Mouse (Mus musculus) lung, adult 2 months (tissue): ENCODE measurements around the gene B3gnt6. TPM values are rescaled to one million over a fixed set of nuclear protein-coding genes. Genes with fewer than 3 reads are reported as not detected.
A peak's percentile ranks its signal among the peaks of the same experiment; 100 is the strongest.
"Not testable (repeated sequence)": the region's sequence is repeated elsewhere in the genome, so short reads cannot be mapped to it uniquely, and the experiment has no call there.

ENCODE experiments used
- DNase-seq: peaks from one replicate; pipeline ENCODE4 v3.0.0; 2022
- H3K4me1 ChIP-seq: fragments of 200-500 bp; 2 replicates; pipeline ENCODE4 v1.6.1; 2011; ENCODE audit warnings: low read length; ENCODE audit not compliant: control insufficient read depth, insufficient read depth
- H3K4me3 ChIP-seq: fragments of 200-500 bp; replicated peaks from 2 replicates; pipeline ENCODE3; 2011; ENCODE audit warnings: low read depth, mild to moderate bottlenecking, control low read depth, low read length; ENCODE audit errors: extremely low read depth
- CTCF ChIP-seq: fragments of 200-500 bp; IDR thresholded peaks from 2 replicates; pipeline ENCODE4 v1.5.1; 2011; ENCODE audit warnings: mild to moderate bottlenecking, low read length, control low read depth; ENCODE audit not compliant: insufficient read depth
- POLR2A ChIP-seq: fragments of 200-500 bp; IDR thresholded peaks from 2 replicates; pipeline ENCODE4 v1.6.1; 2011; ENCODE audit warnings: low read depth, mild to moderate bottlenecking, control low read depth, low read length, borderline replicate concordance; ENCODE audit errors: extremely low read depth
- WGBS: fragments of 180-500 bp; shearing (Covaris S2); methylation state at CpG from one replicate; pipeline ENCODE4 v1.1.7; 2018; 5-methylcytosine and 5-hydroxymethylcytosine counted together
- polyA plus RNA-seq: library from polyadenylated mRNA; depleted of rRNA; stranded (reverse); fragments of >200 nt; gene quantifications from 2 replicates; pipeline ENCODE4 v1.2.3, GENCODE M21; 2012

The B3gnt6 gene
- polyA plus RNA-seq, 1 experiment, result 1.5 TPM

GRCm38 (mm10) chr7:98191571-98192250, 7.6 kb downstream of the B3gnt6 start:
- TF ChIP-seq CTCF (peak; percentile 71), POLR2A (no peak)
- WGBS, result 64% methylated on average over 17 of the region's 17 CpGs
- Histone ChIP-seq H3K4me3 (no peak overlapping the region), H3K4me1 (peaks cover 11% of the 10 kb centered on the region)
- peak; percentile 59 for DNase-seq

- DNase-seq, result no peak
- Histone ChIP-seq H3K4me3 (no peak overlapping the region), H3K4me1 (peaks cover 11% of the 10 kb centered on the region)
- TF ChIP-seq CTCF (no peak), POLR2A (no peak)
- 73% methylated on average over 1 of the region's 1 CpGs for WGBS
Observed at GRCm38 (mm10) chr7:98190578-98190977, 8.7 kb downstream of the B3gnt6 start.

GRCm38 (mm10) chr7:98189745-98190144, 9.5 kb downstream of the B3gnt6 start:
- H3K4me1 ChIP-seq, result peaks cover 16% of the 10 kb centered on the region
- DNase-seq, result no peak
- WGBS, result 35% methylated on average over 3 of the region's 3 CpGs

DNA sequence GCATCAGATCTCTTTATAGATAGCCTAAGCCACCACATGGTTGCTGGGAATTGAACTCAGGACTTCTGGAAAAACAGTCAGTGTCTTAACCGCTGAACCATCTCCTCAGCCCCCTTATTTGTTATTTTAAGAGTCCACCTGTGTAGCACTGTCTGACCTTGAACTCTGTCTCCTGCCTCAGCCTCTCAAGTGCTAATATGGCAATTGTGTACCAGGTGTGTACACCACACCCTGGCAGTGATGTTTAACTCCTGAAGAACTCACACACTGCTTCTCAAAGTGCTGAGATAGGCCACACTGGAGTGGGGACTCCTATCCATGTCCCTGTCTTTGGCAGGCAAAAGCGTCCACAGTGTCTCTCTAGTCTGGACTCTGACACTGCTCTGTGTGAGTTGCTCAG, 10.6 kb downstream of the B3gnt6 start:
- TF ChIP-seq POLR2A (no peak), CTCF (no peak)
- 92% methylated on average over 2 of the region's 2 CpGs for WGBS
- DNase-seq, result no peak
- H3K4me1 ChIP-seq, result peaks cover 9% of the 10 kb centered on the region
- no peak overlapping the region for H3K4me3 ChIP-seq

More at GRCm38 (mm10) chr7:98189745-98190144, 9.5 kb downstream of the B3gnt6 start:
- H3K4me3 ChIP-seq, result no peak overlapping the region
- TF ChIP-seq CTCF (no peak), POLR2A (no peak; the same call in 1 of the 2 replicates)

DNA sequence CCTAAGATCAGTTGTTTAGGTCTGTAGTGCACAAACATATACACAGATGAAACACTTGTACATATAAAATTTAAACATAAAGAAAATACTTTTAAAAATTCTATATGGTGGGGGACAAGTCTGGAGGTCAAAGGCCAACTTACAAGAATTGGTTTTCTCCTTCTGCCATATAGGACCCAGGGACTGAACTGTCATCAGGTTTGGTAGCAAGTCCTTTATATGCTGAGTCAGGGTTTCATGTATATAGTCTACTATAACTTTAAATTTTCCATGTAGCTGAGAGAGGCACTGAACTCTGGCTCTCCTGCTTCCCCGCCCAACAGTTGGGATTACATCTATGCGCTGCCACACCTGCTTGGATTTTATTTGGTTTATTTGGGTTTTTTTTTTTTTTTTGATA, 11.0 kb downstream of the B3gnt6 start:
- no peak for TF ChIP-seq CTCF
- TF ChIP-seq POLR2A, result no peak
- peaks cover 5% of the 10 kb centered on the region for H3K4me1 ChIP-seq
- 92% methylated on average over 2 of the region's 2 CpGs for WGBS
- no peak for DNase-seq
- no peak overlapping the region for H3K4me3 ChIP-seq

- 82% methylated on average over 3 of the region's 3 CpGs for WGBS
- DNase-seq, H3K4me1 ChIP-seq, H3K4me3 ChIP-seq: not testable (repeated sequence)
Observed at GRCm38 (mm10) chr7:98187332-98187731, 11.9 kb downstream of the B3gnt6 start.

DNA sequence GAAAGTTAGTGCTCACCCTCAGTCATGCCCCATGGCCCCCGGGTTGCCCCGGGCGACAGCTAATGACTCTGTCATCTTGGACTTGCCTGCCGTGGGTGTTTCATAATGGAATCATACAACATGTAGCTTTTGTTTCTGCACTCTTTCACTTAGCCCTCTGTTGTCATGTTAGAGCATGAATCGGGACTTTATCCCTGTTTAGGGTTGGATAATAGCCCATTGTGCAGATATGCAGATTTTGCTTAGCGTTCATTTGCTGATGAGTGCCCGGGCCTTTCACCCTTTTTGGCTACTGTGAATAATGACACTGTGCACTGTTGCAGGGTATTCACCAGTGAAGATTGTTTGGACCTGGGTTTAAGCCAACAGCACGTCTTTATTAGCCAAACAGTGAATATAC, 12.6 kb downstream of the B3gnt6 start:
- TF ChIP-seq CTCF (no peak), POLR2A (no peak)
- no peak for DNase-seq
- peaks cover 5% of the 10 kb centered on the region for H3K4me1 ChIP-seq
- no peak overlapping the region for H3K4me3 ChIP-seq
- 76% methylated on average over 8 of the region's 8 CpGs for WGBS

DNA sequence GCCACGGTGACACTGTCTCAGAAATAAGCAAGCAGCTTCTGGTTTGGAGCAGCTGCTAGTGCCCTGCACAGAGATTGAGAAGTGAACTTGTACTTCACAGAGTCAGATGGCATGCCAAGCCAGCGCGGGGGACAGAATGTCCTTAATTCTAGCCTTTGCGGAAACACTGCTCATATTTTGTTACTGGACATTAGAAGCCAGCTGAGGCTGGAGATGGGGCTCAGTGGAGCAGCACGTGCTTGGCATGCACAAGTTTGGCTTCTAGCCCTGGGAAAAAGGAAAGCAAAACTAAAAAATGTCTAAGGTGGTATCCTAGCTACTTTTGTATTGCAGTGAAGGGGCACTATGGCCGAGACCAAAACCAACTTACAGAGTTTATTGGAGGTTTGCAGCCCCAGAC, 14.0 kb downstream of the B3gnt6 start:
- TF ChIP-seq POLR2A (no peak), CTCF (no peak)

DNA sequence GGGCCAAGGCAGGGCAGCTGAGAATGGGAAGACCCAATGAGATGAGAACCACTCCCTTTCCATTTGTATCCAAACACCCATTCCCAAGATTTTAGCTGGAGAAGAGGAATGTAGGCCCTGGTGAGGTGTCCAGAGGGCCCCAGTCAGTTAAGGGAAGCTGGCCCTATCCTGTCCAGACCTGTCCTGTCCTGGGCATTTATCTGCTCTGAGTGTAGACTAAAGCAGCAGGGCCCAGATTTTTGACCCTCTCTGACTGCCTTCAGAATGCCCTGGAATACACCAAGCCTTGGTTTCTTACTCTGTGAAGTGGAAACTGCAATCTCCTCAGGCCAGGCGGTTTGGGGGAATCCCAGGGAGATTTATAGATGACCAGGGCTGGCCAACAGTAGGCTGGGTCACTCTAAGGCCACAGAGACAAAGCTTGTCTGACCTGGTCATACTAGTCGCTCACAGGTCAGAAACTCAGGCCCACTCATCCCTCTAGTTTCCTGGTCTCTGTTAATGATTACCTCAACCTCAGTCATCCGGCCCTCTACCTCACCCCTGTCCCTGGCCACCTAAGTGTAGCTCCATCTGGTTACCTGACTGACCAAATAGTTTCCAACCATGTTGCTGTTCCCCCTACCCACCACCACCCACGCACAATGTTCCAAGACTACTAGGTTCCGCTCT, 20.6 kb downstream of the B3gnt6 start:
- no peak for DNase-seq
- 78% methylated on average over 5 of the region's 5 CpGs for WGBS
- TF ChIP-seq CTCF, result no peak
- no peak for TF ChIP-seq POLR2A
- Histone ChIP-seq H3K4me1 (peaks cover 8% of the 10 kb centered on the region), H3K4me3 (peak overlapping the region; percentile 88)

More for the DNA sequence above, 14.0 kb downstream of the B3gnt6 start:
- H3K4me1 ChIP-seq, result peaks cover 5% of the 10 kb centered on the region
- H3K4me3 ChIP-seq, result no peak overlapping the region
- 42% methylated on average over 6 of the region's 6 CpGs for WGBS
- no peak for DNase-seq

DNA sequence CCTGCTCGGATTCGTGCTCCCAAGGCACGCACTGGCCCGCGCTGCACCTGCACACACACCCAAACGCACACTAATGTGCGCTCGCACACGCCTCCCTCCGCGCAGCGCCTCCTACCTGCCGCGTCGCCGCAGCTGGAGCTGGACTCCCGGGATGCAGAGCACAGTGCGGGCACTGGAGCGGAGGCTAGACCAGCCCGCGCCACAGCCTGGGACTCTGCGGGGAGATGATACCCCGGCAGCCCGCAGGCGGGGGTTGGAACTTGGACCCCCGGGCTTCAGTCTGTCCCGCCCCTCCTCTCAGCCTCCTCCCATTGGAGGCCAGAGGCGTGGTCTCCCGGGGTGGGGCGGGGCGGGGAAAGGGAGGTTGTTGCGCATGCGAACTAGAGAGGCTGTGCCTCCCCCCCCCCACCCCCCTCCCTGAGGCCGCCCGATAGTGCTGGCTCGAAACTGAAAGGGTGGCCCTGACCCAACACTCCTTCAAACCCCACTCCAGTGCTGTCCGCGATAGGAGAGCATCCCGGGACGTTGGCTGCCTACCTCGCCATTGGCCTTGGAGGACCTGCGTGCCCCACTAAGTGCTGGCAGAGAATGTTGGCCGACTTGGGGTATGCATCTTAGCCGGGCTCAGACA, 21.2 kb downstream of the B3gnt6 start, which contains the start of gene Capn5:
TSS of gene Capn5 (minus strand) at position 346 of the 631 bp plus-strand sequence.
- Histone ChIP-seq H3K4me3 (peak within 1 kb of the TSS; percentile 88), H3K4me1 (peaks cover 8% of the 10 kb centered on the region)
- WGBS, result under 1% methylated on average over 44 of the region's 44 CpGs
- peak; percentile 74 for DNase-seq
- TF ChIP-seq CTCF (peak; percentile 28; the same call in 1 of the 2 replicates), POLR2A (peak; percentile 77; the same call in 1 of the 2 replicates)
